Mouse (Mus musculus): ENCODE data around the gene Mfsd4b2.

Gene Mfsd4b2

DNA sequence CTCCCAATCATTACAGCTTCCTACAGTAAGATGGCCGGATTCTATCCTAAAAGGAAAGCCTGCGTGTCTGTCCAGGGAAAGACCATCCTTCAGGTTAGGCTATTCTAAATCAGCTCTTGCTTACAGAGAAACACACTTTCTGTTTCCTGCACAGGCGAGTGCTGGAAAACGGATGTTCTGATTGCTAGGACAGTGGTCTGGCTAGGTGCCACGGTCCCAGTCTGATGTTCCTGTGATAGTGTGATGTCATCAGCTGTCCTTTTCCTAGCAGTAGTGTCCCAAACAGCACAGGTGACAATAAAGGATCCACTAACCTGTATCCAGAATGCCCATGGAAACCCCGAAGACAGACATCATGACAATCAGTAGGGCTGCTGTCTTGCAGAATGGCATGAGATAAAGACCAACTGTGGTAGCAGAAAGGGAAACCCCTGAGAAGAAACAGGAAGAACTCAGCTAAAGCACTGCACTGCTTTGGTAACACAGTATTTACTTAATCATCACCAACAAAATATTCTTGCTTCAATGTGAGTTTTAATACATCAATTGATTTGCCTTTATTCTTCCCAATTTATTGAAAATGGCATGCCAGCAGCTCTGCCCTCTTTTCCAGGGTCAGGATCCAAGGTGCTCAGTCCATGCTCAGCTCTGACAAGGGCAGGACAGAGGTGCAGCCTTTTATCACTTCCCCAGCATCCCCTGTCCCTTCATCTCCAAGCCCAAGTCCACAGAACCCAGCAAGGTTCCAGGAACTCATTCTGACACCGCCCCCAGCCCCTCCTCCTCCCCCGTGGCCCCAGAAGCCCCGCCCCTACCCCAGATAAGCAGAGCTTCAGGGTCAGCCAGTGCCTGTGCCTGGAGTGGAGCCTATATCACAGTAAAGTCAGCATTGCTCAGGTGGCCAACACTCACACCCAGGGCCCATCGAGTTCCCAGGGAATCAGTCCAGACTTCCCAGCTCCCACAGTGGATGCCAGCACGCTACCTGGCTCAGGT is 32.7 kb downstream of the Mfsd4b2 start:
- DNase-seq (ENCODE audit: inconsistent age in 2 of 2, low spot score in 1 of 2) = peak; percentile 41 to 48

DNA sequence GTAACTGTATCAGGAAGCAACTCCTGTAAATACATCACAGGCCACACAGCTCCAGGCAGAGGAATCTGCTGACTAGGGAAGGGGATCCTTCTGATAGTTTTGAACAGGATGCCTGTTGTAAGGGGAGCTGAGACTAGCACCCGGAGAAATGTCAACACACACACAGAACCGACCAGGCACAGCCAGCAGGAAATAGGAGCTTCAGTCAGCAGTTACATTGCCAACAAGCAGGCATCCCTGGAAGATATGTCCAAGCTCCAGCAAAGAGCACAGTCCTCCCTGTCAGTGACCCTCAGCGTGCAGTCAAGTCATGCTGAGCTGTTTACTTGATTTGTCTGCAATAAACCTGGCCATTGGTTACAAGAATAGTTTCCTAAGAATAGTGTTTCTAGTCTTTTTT is 38.1 kb downstream of the Mfsd4b2 start:
- DNase-seq (ENCODE audit: inconsistent age in 2 of 2, low spot score in 1 of 2) = no peak

Measured in adrenal gland, adult (tissue).